Mouse (Mus musculus): ENCODE results near the gene Cd86.

Gene Cd86

GRCm38 (mm10) chr16:36598265-36598664, 67.6 kb downstream of the Cd86 start:
- no peak for DNase-seq (ENCODE audit: low read depth)

GRCm38 (mm10) chr16:36596671-36597410, 69.0 kb downstream of the Cd86 start:
- DNase-seq (ENCODE audit: low read depth) = no peak

GRCm38 (mm10) chr16:36589898-36590297, 76.0 kb downstream of the Cd86 start:
- DNase-seq (ENCODE audit: low read depth) = no peak

- DNase-seq (ENCODE audit: low read depth) = peak; percentile 16
Observed at GRCm38 (mm10) chr16:36587971-36588370, 77.9 kb downstream of the Cd86 start.

- DNase-seq (ENCODE audit: low read depth) = no peak
Observed at GRCm38 (mm10) chr16:36582073-36582472, 83.8 kb downstream of the Cd86 start.

- DNase-seq (ENCODE audit: low read depth) = no peak
Observed at GRCm38 (mm10) chr16:36571942-36572341, 93.9 kb downstream of the Cd86 start.

- no peak for DNase-seq (ENCODE audit: low read depth)
Observed at GRCm38 (mm10) chr16:36561386-36562338, 104.2 kb downstream of the Cd86 start, which contains the start of gene Casr. Gene Casr (minus strand): TSS chr16:36562141.

- no peak for DNase-seq (ENCODE audit: low read depth)
Observed at GRCm38 (mm10) chr16:36559573-36559972, 106.3 kb downstream of the Cd86 start.

GRCm38 (mm10) chr16:36555672-36556165, 110.2 kb downstream of the Cd86 start:
- no peak for DNase-seq (ENCODE audit: low read depth)
